Mouse (Mus musculus): ENCODE data around the gene Bckdhb.

GRCm38 (mm10) chr9:84021189-84021588 is 96.2 kb downstream of the Bckdhb start:
- TF ChIP-seq CTCF (IDR thresholded peaks at IDR 0.05; ENCODE audit: insufficient read depth, low read depth, low read length), result no peak
- no peak for TF ChIP-seq POLR2A (IDR thresholded peaks at IDR 0.05; ENCODE audit: insufficient read depth, low read depth, low read length)

Data from olfactory bulb, adult 2 months (tissue).